Mouse (Mus musculus) heart, embryonic 16.5 days (tissue): ENCODE measurements around the gene Ripor1. TPM values are rescaled to one million over a fixed set of nuclear protein-coding genes. Genes with fewer than 3 reads are reported as not detected.

Experiments
- ATAC-seq: fragments of 200-750 bp; cut with Nextera tagmentation; replicated peaks from 2 replicates; pipeline ENCODE4 v1.8.0; 2017; ENCODE audit warnings: moderate number of reproducible peaks; ENCODE audit not compliant: insufficient read depth, low FRiP score; ENCODE audit errors: extremely low read depth
- H3K27ac ChIP-seq: fragments of 300-500 bp; sonication (generic); 2 replicates; pipeline ENCODE4 v1.5.1; 2014; ENCODE audit warnings: mild to moderate bottlenecking, low read length, control low read depth, moderate library complexity
- H3K27me3 ChIP-seq: fragments of 300-500 bp; sonication (generic); 2 replicates; pipeline ENCODE4 v1.6.1; 2014; ENCODE audit warnings: low read length, mixed read lengths; ENCODE audit not compliant: control insufficient read depth, insufficient read depth
- H3K36me3 ChIP-seq: fragments of 300-500 bp; sonication (generic); 2 replicates; pipeline ENCODE4 v1.6.1; 2014; ENCODE audit not compliant: control insufficient read depth, insufficient read depth
- H3K4me1 ChIP-seq: fragments of 300-500 bp; sonication (generic); 2 replicates; pipeline ENCODE4 v1.6.1; 2014; ENCODE audit warnings: low read length, mixed read lengths; ENCODE audit not compliant: control insufficient read depth, insufficient read depth
- H3K4me2 ChIP-seq: fragments of 300-500 bp; sonication (generic); 2 replicates; pipeline ENCODE4 v1.6.1; 2014; ENCODE audit warnings: low read depth, mild to moderate bottlenecking, control low read depth, low read length
- H3K4me3 ChIP-seq: fragments of 300-500 bp; sonication (generic); 2 replicates; pipeline ENCODE4 v1.5.1; 2014; ENCODE audit warnings: mild to moderate bottlenecking, control low read depth, low read length
- H3K9ac ChIP-seq: fragments of 300-500 bp; sonication (generic); 2 replicates; pipeline ENCODE4 v1.6.1; 2014; ENCODE audit warnings: low read length, control low read depth
- H3K9me3 ChIP-seq: fragments of 300-500 bp; sonication (generic); replicated peaks from 2 replicates; pipeline ENCODE4 v1.6.1; 2016; ENCODE audit warnings: low read length; ENCODE audit not compliant: control insufficient read depth
- WGBS: fragments of 180-500 bp; shearing (Covaris S2); extraction: QIAGEN DNeasy Blood & Tissue Kit; methylation state at CpG from one replicate; pipeline ENCODE4 v1.1.7; 2014; 5-methylcytosine and 5-hydroxymethylcytosine counted together
- polyA plus RNA-seq: library from polyadenylated mRNA; unstranded; fragments of >200 nt; fragmentation: Nextera tagmentation; extraction: Ambion mirVana; gene quantifications from 2 replicates; pipeline ENCODE4 v1.2.1, GENCODE M21; 2015

The Ripor1 gene
- polyA plus RNA-seq, 1 experiment from 2014 or later: 36.2 TPM

DNA sequence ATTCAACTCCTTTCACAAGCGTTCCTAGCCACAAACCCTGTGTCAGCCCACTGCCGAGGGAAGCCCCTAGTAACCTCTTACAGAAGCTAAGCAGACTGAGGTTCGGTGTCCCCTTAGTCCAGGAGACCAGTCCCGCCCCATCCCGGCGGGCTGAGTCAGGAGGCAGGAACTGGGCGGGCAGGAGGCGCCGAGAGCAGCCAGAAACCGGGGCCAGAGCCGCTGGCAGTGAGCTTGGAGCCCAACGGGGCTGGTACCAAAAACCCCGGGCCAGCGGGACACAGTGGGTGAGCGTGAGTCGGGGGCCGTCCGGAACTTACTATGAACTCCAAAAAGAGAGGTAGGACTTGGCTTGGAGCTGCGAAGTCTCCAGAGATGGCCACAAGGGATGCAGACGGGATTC, 8.0 kb downstream of the Ripor1 start:
- peaks cover 27% of the 10 kb centered on the region for H3K36me3 ChIP-seq
- ATAC-seq: 0 out of 2 replicates have a peak, but pooled peaks have one; percentile 15
- peak overlapping the region; percentile 65 for H3K9ac ChIP-seq
- peak overlapping the region; percentile 97 for H3K4me2 ChIP-seq
- H3K4me3 ChIP-seq: peak overlapping the region; percentile 67
- 6% methylated on average over 20 of the region's 20 CpGs for WGBS
- peaks cover 26% of the 10 kb centered on the region for H3K4me1 ChIP-seq
- H3K9me3 ChIP-seq: no peaks in the 10 kb centered on the region
- no peaks in the 10 kb centered on the region for H3K27me3 ChIP-seq
- H3K27ac ChIP-seq: no peak overlapping the region

DNA sequence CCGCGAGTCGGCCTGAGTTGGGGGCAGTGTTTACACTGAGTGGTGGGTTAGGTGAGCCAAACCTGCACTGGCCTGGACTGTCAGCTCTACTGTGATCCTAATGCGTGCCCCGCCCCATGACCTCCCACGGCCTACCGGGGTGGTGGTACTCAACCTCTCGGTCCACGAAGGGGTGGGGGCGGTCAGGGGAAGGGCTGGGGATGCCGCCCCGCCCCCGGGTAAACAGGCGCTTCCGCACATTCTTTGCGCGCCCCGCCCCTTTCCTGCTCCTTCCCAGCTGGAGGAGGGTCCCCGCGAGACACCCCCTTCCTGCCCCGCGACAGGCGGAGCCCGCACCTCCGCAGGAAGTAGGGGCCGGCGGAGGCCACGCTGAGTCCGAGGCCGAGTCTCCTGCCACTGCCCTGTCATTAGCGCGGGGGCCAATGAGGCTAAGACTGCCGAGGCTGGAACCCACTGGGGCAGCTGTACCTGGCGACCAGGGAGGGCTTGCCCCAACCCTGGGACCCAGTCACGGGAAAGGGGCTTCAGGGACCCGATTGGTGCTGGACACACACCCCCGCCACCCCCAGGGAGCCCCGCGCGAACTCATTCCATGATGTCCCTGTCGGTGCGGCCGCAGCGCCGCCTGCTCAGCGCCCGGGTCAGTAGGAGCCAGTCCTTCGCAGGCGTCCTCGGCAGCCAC, 8.9 kb downstream of the Ripor1 start:
- Histone ChIP-seq H3K4me2 (peak overlapping the region; percentile 97), H3K4me1 (peaks cover 20% of the 10 kb centered on the region), H3K9ac (peak overlapping the region; percentile 74), H3K9me3 (no peaks in the 10 kb centered on the region), H3K36me3 (peaks cover 37% of the 10 kb centered on the region), H3K4me3 (peak overlapping the region; percentile 67), H3K27me3 (no peaks in the 10 kb centered on the region), H3K27ac (no peak overlapping the region)
- peak; percentile 81 for ATAC-seq
- 4% methylated on average over 46 of the region's 50 CpGs for WGBS

DNA sequence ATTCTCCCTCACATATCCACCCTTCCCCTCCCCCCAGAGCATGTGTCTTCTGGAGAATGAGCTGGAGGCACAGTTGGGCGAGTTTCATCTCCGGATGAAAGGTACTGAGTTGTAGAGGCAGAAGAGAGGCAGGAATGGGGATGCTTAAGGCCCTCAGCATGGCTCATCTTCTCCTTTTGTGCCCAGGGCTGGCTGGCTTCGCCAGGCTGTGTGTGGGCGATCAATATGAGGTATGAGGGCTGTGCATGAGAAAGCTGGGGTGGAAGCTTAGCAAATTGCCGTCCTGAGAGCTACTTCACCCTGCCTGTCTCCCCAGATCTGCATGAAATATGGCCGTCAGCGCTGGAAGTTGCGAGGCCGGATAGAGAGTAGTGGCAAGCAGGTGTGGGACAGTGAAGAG, 10.9 kb downstream of the Ripor1 start:
- no peak overlapping the region for H3K4me3 ChIP-seq
- peaks cover 56% of the 10 kb centered on the region for H3K36me3 ChIP-seq
- no peak overlapping the region for H3K4me2 ChIP-seq
- H3K27me3 ChIP-seq: no peaks in the 10 kb centered on the region
- H3K27ac ChIP-seq: no peak overlapping the region
- peaks cover 15% of the 10 kb centered on the region for H3K4me1 ChIP-seq
- H3K9ac ChIP-seq: no peak overlapping the region
- WGBS: 90% methylated on average over 9 of the region's 9 CpGs
- H3K9me3 ChIP-seq: no peaks in the 10 kb centered on the region
- no peak for ATAC-seq

DNA sequence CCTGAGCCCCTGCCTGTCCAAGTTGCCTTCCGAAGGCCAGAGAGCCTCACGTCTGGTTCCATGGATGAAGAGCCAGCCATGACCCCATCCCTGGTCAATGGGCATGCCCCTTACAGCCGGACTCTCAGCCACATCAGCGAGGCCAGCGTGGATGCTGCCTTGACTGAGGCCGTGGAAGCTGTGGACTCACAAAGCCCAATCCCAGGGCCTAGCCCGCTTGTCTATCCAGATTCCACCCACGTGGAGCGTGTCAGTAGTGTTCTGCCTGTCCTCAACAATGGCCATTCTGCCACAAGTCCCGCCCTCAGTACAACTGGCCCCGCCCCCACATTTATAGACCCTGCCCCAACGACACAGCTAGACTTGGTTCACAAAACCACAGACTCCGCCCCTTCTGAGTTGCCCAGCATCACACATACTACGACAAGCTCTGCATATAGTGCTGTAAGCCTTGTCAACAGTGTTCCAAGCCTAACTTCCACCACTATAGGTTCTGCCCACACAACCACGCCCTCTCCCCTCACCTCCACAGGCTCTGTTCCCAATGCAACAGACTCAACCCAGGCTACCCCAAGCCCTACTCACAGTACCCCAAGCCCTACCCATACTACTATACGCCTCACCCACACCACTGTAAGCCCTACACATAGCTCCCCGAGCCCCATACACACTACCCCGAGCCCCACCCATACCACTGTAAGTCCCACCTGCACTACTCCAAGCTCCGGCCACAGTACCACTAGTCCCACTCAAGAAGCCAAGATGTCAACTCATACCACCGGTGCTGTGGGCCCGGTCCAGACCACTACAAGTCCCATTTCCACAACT, 12.6 kb downstream of the Ripor1 start:
- Histone ChIP-seq H3K36me3 (peaks cover 60% of the 10 kb centered on the region), H3K9ac (no peak overlapping the region), H3K4me1 (peaks cover 13% of the 10 kb centered on the region), H3K4me2 (no peak overlapping the region), H3K27ac (no peak overlapping the region), H3K9me3 (no peaks in the 10 kb centered on the region), H3K4me3 (no peak overlapping the region), H3K27me3 (no peaks in the 10 kb centered on the region)
- WGBS: 88% methylated on average over 21 of the region's 21 CpGs
- no peak for ATAC-seq

DNA sequence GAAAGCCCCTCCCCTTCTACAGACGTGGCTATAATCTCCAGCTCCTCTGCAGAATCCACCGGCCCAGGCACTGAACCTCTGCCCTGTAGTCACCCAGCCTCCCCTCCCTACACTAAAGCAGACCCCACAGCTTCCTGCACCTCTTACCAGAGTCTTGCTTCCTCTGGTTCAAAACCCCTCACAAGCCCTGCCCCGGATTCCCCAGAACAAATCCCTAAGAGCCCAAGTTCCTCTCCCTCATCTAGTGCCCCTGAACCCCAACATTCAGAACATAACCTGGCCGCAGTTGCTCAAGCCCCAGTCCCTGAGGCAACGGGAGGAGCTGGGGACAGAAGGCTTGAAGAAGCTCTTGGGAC, 13.2 kb downstream of the Ripor1 start:
- H3K9ac ChIP-seq: no peak overlapping the region
- H3K4me2 ChIP-seq: no peak overlapping the region
- 87% methylated on average over 5 of the region's 5 CpGs for WGBS
- peaks cover 12% of the 10 kb centered on the region for H3K4me1 ChIP-seq
- no peaks in the 10 kb centered on the region for H3K9me3 ChIP-seq
- no peaks in the 10 kb centered on the region for H3K27me3 ChIP-seq
- ATAC-seq: no peak
- no peak overlapping the region for H3K4me3 ChIP-seq
- peaks cover 62% of the 10 kb centered on the region for H3K36me3 ChIP-seq
- no peak overlapping the region for H3K27ac ChIP-seq

DNA sequence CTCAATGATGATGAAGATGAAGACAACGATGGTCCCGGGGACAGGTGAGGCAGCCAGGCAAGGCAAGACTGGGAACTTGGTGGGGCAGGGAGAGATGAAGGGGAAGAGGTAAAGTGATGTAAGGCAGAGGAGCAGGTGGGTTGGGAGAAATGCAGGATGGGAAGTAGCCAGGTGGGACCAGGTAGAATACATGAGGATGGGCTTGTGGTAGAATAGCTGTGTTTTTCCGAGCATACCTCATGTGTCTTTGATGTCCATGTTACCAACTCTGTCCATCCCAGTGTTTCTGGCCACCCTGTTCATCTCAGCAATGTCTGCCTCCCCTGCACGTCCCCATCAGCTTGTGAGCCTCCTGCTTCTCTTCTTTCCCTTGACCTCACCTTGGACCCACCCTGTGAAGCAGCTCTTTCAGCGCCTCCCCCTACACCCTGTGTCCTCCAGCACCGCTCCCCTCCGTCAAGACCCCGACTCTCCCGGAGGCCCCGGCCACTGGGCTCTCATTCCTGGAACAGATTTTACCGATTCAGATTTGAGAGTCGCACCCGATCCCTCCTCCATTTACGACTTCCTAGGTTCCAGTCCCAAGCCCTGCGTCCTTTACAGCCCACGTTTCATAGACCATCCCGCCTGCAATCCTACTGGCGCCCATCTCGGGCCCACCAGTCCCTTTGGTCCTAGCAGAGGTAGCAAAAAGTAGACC, 14.0 kb downstream of the Ripor1 start:
- no peaks in the 10 kb centered on the region for H3K9me3 ChIP-seq
- H3K9ac ChIP-seq: no peak overlapping the region
- ATAC-seq: no peak
- no peak overlapping the region for H3K4me2 ChIP-seq
- no peak overlapping the region for H3K27ac ChIP-seq
- WGBS: 91% methylated on average over 19 of the region's 19 CpGs
- H3K4me1 ChIP-seq: peaks cover 8% of the 10 kb centered on the region
- peaks cover 62% of the 10 kb centered on the region for H3K36me3 ChIP-seq
- H3K4me3 ChIP-seq: no peak overlapping the region
- no peaks in the 10 kb centered on the region for H3K27me3 ChIP-seq

DNA sequence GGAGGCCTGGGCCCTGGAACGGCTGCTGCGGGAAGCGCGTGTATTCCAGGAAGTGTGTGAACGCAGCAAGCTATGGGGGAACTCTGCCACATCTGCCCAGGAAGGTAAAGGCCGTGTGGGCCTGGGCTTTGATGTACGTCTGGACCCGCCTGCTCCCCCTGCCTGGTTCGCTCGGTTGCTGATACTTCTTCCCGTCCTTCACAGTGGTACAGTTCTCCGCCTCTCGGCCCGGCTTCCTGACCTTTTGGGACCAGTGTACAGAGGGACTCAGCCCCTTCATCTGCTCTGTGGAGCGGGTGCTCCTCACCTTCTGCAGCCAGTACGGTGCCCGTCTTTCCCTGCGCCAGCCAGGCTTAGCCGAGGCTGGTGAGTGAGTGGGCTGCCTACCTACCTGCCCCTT, 15.2 kb downstream of the Ripor1 start:
- Histone ChIP-seq H3K9ac (no peak overlapping the region), H3K27ac (no peak overlapping the region), H3K36me3 (peaks cover 60% of the 10 kb centered on the region), H3K27me3 (no peaks in the 10 kb centered on the region), H3K4me3 (no peak overlapping the region), H3K9me3 (no peaks in the 10 kb centered on the region), H3K4me2 (no peak overlapping the region), H3K4me1 (peaks cover 11% of the 10 kb centered on the region)
- ATAC-seq: no peak
- 84% methylated on average over 19 of the region's 19 CpGs for WGBS

DNA sequence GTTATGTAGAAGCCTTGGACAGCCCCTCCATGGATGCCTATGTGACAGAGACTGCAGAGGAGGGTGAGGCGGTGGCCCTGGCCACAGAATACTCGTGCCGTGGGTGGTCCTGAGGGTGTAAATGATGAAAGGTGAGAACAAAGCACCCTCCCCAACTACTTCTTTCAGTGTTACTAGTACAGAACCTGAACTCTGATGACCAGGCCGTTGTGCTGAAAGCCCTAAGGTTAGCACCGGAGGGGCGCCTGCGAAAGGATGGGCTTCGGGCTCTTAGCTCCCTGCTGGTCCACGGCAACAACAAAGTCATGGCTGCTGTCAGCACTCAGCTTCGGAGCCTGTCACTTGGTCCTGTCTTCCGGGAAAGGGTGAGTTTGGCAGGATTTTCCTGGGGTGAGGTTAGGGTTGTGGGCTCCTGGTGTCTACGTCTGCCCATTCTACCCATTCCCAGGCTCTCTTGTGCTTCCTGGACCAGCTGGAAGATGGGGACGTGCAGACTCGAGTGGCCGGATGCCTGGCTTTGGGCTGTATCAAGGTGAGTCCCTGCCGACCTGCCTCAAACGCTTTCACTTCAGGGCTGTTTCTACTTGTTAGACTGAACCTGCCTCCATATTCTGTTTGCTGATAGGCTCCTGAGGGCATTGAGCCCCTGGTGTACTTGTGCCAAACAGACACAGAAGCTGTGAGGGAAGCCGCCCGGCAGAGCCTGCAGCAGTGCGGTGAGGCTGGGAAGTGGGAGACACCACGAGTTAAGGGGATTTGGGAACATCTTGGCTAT, 16.1 kb downstream of the Ripor1 start:
- H3K9me3 ChIP-seq: no peaks in the 10 kb centered on the region
- H3K27ac ChIP-seq: no peak overlapping the region
- peaks cover 11% of the 10 kb centered on the region for H3K4me1 ChIP-seq
- no peaks in the 10 kb centered on the region for H3K27me3 ChIP-seq
- 86% methylated on average over 21 of the region's 21 CpGs for WGBS
- no peak overlapping the region for H3K9ac ChIP-seq
- no peak overlapping the region for H3K4me3 ChIP-seq
- peaks cover 51% of the 10 kb centered on the region for H3K36me3 ChIP-seq
- H3K4me2 ChIP-seq: no peak overlapping the region
- no peak for ATAC-seq
